Mouse (Mus musculus): ENCODE data around the gene Cobll1. TPM values are rescaled to one million over a fixed set of nuclear protein-coding genes. Genes with fewer than 3 reads are reported as not detected.

The Cobll1 gene
- total RNA-seq, 2 experiments from 2014 or later = 44.8 to 47.4 TPM

GRCm38 (mm10) chr2:65161715-65162114 lies 77.5 kb downstream of the Cobll1 start:
- intact Hi-C loops (cut with DNase I) = no loop called here
- DNase-seq = no peak

- no peak for DNase-seq
- intact Hi-C loops (cut with DNase I) = no loop called here
These were observed 81.1 kb downstream of the Cobll1 start for GRCm38 (mm10) chr2:65157981-65158651.

GRCm38 (mm10) chr2:65157325-65157724 lies 81.9 kb downstream of the Cobll1 start:
- DNase-seq = no peak
- intact Hi-C loops (cut with DNase I) = no loop called here

- intact Hi-C loops (cut with DNase I) = loop anchor here (5.0 kb wide), 2 partner anchors 38 to 418 kb away; partner anchors contain the start of gene Scn3a
- no peak for DNase-seq
These were observed 90.3 kb downstream of the Cobll1 start for GRCm38 (mm10) chr2:65148928-65149327.

GRCm38 (mm10) chr2:65147431-65147830 lies 91.8 kb downstream of the Cobll1 start:
- intact Hi-C loops (cut with DNase I) = loop anchor here (5.0 kb wide), 2 partner anchors 40 to 420 kb away; partner anchors contain the start of gene Scn3a
- no peak for DNase-seq

GRCm38 (mm10) chr2:65145421-65146117 lies 93.6 kb downstream of the Cobll1 start:
- DNase-seq = peak; percentile 61 to 67

GRCm38 (mm10) chr2:65141093-65141661 lies 98.0 kb downstream of the Cobll1 start:
- no peak for DNase-seq
- intact Hi-C loops (cut with DNase I) = no loop called here

More at GRCm38 (mm10) chr2:65145421-65146117, 93.6 kb downstream of the Cobll1 start:
- intact Hi-C loops (cut with DNase I) = loop anchor here (1.0 to 5.0 kb wide), 4 partner anchors 42 to 422 kb away; partner anchors contain the start of genes Cobll1 and Scn3a

GRCm38 (mm10) chr2:65140330-65140922 lies 98.8 kb downstream of the Cobll1 start:
- DNase-seq = peak; percentile 63 to 68

GRCm38 (mm10) chr2:65139606-65140329 lies 99.4 kb downstream of the Cobll1 start:
- no peak for DNase-seq
- intact Hi-C loops (cut with DNase I) = no loop called here

More at GRCm38 (mm10) chr2:65140330-65140922, 98.8 kb downstream of the Cobll1 start:
- intact Hi-C loops (cut with DNase I) = no loop called here

- DNase-seq = no peak
- intact Hi-C loops (cut with DNase I) = no loop called here
These were observed 100.2 kb downstream of the Cobll1 start for GRCm38 (mm10) chr2:65138992-65139391.

- intact Hi-C loops (cut with DNase I) = no loop called here
- no peak for DNase-seq
These were observed 112.9 kb downstream of the Cobll1 start for GRCm38 (mm10) chr2:65126141-65126783.

- intact Hi-C loops (cut with DNase I) = no loop called here
These were observed 115.5 kb downstream of the Cobll1 start for GRCm38 (mm10) chr2:65123702-65124101.

GRCm38 (mm10) chr2:65121435-65121834 lies 117.8 kb downstream of the Cobll1 start:
- peak; percentile 65 to 81 for DNase-seq
- intact Hi-C loops (cut with DNase I) = loop anchor here (1.0 kb wide), 1 partner anchor 156 kb away; no protein-coding TSS in a partner anchor

More at GRCm38 (mm10) chr2:65123702-65124101, 115.5 kb downstream of the Cobll1 start:
- no peak for DNase-seq

GRCm38 (mm10) chr2:65121012-65121411 lies 118.2 kb downstream of the Cobll1 start:
- no peak for DNase-seq
- intact Hi-C loops (cut with DNase I) = loop anchor here (1.0 kb wide), 1 partner anchor 156 kb away; no protein-coding TSS in a partner anchor

GRCm38 (mm10) chr2:65120112-65120511 lies 119.1 kb downstream of the Cobll1 start:
- intact Hi-C loops (cut with DNase I) = no loop called here

GRCm38 (mm10) chr2:65119667-65120066 lies 119.5 kb downstream of the Cobll1 start:
- intact Hi-C loops (cut with DNase I) = loop anchor here (2.0 kb wide), 1 partner anchor 97 kb away; no protein-coding TSS in a partner anchor
- DNase-seq = no peak

More at GRCm38 (mm10) chr2:65120112-65120511, 119.1 kb downstream of the Cobll1 start:
- DNase-seq = no peak

GRCm38 (mm10) chr2:65119076-65119475 lies 120.1 kb downstream of the Cobll1 start:
- intact Hi-C loops (cut with DNase I) = loop anchor here (2.0 kb wide), 1 partner anchor 96 kb away; no protein-coding TSS in a partner anchor
- no peak for DNase-seq

GRCm38 (mm10) chr2:65117859-65118258 lies 121.3 kb downstream of the Cobll1 start:
- intact Hi-C loops (cut with DNase I) = loop anchor here (2.0 kb wide), 1 partner anchor 95 kb away; no protein-coding TSS in a partner anchor
- DNase-seq = peak in 1 of 2 experiments; percentile 35

GRCm38 (mm10) chr2:65116428-65117125 lies 122.6 kb downstream of the Cobll1 start:
- no peak for DNase-seq
- intact Hi-C loops (cut with DNase I) = no loop called here

All from heart, postnatal 10 days (tissue).